Mouse (Mus musculus) embryonic facial prominence, embryonic 11.5 days (tissue): ENCODE data around the gene Mrgprh. TPM values are rescaled to one million over a fixed set of nuclear protein-coding genes. Genes with fewer than 3 reads are reported as not detected.

Experiments
- ATAC-seq: fragments of 200-750 bp; cut with Nextera tagmentation; replicated peaks from 2 replicates; pipeline ENCODE4 v1.8.0; 2017; ENCODE audit warnings: low read depth; ENCODE audit not compliant: insufficient number of reproducible peaks, low FRiP score, low TSS enrichment
- DNase-seq: peaks from one replicate; pipeline ENCODE4 v3.0.0-alpha.2; 2015; ENCODE audit warnings: low spot score
- H3K27ac ChIP-seq: fragments of 300-500 bp; sonication (generic); replicated peaks from 2 replicates; pipeline ENCODE4 v1.5.1; 2014; ENCODE audit warnings: mild to moderate bottlenecking, low read depth, low read length, control low read depth
- H3K27me3 ChIP-seq: fragments of 300-500 bp; sonication (generic); 2 replicates; pipeline ENCODE4 v1.6.1; 2014; ENCODE audit warnings: mild to moderate bottlenecking, low read length, moderate library complexity, mixed read lengths; ENCODE audit not compliant: control insufficient read depth, insufficient read depth
- H3K36me3 ChIP-seq: fragments of 300-500 bp; sonication (generic); replicated peaks from 2 replicates; pipeline ENCODE4 v1.6.1; 2014; ENCODE audit warnings: low read depth, mild to moderate bottlenecking, low read length, moderate library complexity, mixed read lengths; ENCODE audit not compliant: control insufficient read depth, insufficient read depth
- H3K4me1 ChIP-seq: fragments of 300-500 bp; sonication (generic); 2 replicates; pipeline ENCODE4 v1.6.1; 2014; ENCODE audit warnings: low read length, mixed read lengths; ENCODE audit not compliant: control insufficient read depth, insufficient read depth
- H3K4me2 ChIP-seq: fragments of 300-500 bp; sonication (generic); 2 replicates; pipeline ENCODE4 v1.6.1; 2014; ENCODE audit warnings: low read depth, mild to moderate bottlenecking, control low read depth, low read length, moderate library complexity
- H3K4me3 ChIP-seq: fragments of 300-500 bp; sonication (generic); 2 replicates; pipeline ENCODE4 v1.5.1; 2014; ENCODE audit warnings: low read depth, low read length, control low read depth
- H3K9ac ChIP-seq: fragments of 300-500 bp; sonication (generic); replicated peaks from 2 replicates; pipeline ENCODE4 v1.6.1; 2014; ENCODE audit warnings: mild to moderate bottlenecking, control low read depth, low read length
- H3K9me3 ChIP-seq: fragments of 300-500 bp; sonication (generic); replicated peaks from 2 replicates; pipeline ENCODE4 v1.6.1; 2016; ENCODE audit warnings: mild to moderate bottlenecking, low read length, inconsistent platforms, mixed read lengths; ENCODE audit not compliant: control insufficient read depth
- WGBS: fragments of 180-500 bp; shearing (Covaris S2); extraction: QIAGEN DNeasy Blood & Tissue Kit; methylation state at CpG from one replicate; pipeline ENCODE4 v1.1.7; 2014; 5-methylcytosine and 5-hydroxymethylcytosine counted together
- polyA plus RNA-seq: library from polyadenylated mRNA; unstranded; fragments of >200 nt; fragmentation: Nextera tagmentation; extraction: Ambion mirVana; gene quantifications from 2 replicates; pipeline ENCODE4 v1.2.1, GENCODE M21; 2014

The Mrgprh gene
- not detected in 2 replicates for polyA plus RNA-seq

DNA sequence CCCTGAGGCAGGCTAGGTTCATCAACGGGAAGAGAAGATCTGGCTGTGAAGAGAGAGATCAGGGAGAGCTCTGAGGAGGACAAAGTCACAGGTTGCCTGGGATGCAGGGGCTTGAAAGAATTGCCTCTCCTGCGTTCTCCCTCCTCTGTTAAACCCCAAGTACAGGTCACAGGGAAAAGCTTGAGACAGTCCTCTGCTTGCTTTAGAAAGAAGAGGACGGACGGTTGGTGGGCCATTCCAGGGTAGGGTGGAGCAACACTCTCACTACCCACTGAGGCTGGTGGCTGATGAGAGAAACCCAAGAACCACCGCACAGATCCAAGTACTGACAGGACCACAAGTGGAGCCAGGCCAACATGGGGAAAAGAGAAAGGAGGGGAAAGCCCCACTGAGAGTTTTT is at the start of gene Mrgprh:
TSS of gene Mrgprh (plus strand) at position 301 of the 400 bp plus-strand sequence.
- no peak within 1 kb of the TSS for H3K4me2 ChIP-seq
- no peak within 1 kb of the TSS for H3K4me3 ChIP-seq
- H3K36me3 ChIP-seq, result no peaks in the 10 kb centered on the region
- no peaks in the 10 kb centered on the region for H3K4me1 ChIP-seq
- DNase-seq (no peak), ATAC-seq (no peak)
- H3K27me3 ChIP-seq, result no peaks in the 10 kb centered on the region
- no peaks in the 10 kb centered on the region for H3K9me3 ChIP-seq
- 72% methylated on average over 5 of the region's 5 CpGs for WGBS
- no peak within 1 kb of the TSS for H3K27ac ChIP-seq
- no peak within 1 kb of the TSS for H3K9ac ChIP-seq

DNA sequence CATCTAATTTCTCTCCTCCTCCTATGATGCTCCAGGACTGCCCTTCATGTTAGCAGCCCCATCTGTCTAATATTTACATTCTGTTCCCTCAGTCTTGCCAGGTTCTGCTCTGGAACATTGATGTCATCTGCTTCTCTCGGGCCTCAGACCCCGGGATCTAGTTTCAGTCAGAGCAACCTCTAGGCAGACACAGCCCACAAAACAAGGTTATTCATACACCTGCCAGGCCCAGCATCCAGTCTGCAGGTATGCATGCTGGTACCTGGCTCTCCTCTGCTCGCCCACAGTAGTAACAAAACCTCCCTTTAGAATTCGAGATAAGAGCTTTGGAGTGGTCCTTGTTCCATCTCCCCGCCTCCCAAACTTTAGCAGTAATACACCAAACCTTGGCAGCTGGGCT is 45.5 kb upstream of the Mrgprh start:
- WGBS, result 77% methylated on average over 5 of the region's 5 CpGs
- Histone ChIP-seq H3K4me2 (no peak overlapping the region), H3K27ac (no peak overlapping the region), H3K27me3 (no peaks in the 10 kb centered on the region), H3K9ac (no peak overlapping the region), H3K9me3 (no peaks in the 10 kb centered on the region), H3K4me1 (no peaks in the 10 kb centered on the region), H3K4me3 (no peak overlapping the region), H3K36me3 (no peaks in the 10 kb centered on the region)
- ATAC-seq, result no peak
- no peak for DNase-seq

DNA sequence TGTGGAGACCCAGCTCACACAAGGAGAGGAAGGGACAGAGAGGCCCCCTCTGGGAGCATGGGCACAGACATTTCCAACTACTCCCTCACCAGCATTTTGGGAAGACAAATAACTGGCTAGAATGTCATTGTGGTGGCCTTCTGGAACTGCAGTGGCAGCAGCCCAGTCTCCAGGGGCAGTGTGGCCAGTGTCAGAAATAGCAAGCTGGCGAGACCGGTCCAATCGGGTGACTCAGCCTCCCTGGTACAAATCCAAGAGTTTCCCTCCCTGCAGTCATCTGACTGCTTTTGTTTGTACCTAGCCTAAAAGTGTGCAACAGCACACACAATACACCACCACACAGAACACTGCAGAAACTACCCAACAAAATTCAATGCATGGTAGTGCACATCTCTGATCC is 43.6 kb upstream of the Mrgprh start:
- H3K4me3 ChIP-seq, result no peak overlapping the region
- H3K4me2 ChIP-seq, result no peak overlapping the region
- no peaks in the 10 kb centered on the region for H3K4me1 ChIP-seq
- no peaks in the 10 kb centered on the region for H3K36me3 ChIP-seq
- no peak overlapping the region for H3K27ac ChIP-seq
- no peak for DNase-seq
- H3K9me3 ChIP-seq, result no peaks in the 10 kb centered on the region
- ATAC-seq, result no peak
- H3K9ac ChIP-seq, result no peak overlapping the region
- no peaks in the 10 kb centered on the region for H3K27me3 ChIP-seq
- 94% methylated on average over 3 of the region's 3 CpGs for WGBS

DNA sequence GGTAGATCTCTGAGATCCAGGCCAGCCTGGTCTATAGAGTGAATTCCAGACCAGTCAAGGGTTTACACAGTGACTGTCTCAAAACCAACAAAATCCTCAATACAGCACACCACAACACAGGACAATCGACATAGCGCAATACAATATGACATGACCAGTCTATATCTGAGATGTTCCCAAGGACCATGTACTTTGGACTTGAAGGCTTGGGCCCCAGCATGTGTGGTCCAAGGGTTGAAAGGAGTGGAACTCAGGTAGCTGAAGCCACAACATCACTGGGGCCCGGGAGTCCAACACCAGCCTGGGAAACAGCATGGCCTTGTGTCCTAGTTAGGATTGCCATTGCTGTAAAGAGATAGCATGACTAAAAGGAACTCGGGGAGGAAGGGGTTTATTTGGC is 43.2 kb upstream of the Mrgprh start:
- no peak for ATAC-seq
- Histone ChIP-seq H3K9me3 (no peaks in the 10 kb centered on the region), H3K4me1 (no peaks in the 10 kb centered on the region), H3K4me2 (no peak overlapping the region), H3K36me3 (no peaks in the 10 kb centered on the region), H3K27ac (no peak overlapping the region), H3K4me3 (no peak overlapping the region), H3K27me3 (no peaks in the 10 kb centered on the region), H3K9ac (no peak overlapping the region)
- 90% methylated on average over 4 of the region's 4 CpGs for WGBS
- no peak for DNase-seq

DNA sequence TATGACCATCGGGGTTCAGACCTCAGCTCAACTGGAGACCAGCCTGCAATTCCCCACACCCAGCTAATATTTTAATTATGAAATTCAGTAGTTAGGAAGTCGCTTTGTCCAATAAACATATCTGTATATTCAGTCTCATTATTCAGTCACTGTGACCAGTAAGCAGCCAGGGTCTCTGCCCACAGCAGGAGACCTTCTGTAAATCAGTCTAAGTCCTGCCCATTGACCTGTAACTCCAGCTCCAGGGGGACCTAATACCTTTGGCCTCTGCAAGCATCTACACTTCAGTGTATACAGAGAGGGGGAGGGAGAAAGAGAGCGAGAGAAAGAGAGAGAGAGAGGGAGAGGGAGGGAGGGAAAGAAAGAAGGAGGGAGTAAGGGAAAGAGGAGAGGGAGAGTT is 41.5 kb upstream of the Mrgprh start:
- DNase-seq (no peak), ATAC-seq (no peak)
- Histone ChIP-seq H3K9ac (no peak overlapping the region), H3K27me3 (no peaks in the 10 kb centered on the region), H3K9me3 (no peaks in the 10 kb centered on the region), H3K27ac (no peak overlapping the region), H3K36me3 (no peaks in the 10 kb centered on the region), H3K4me1 (no peaks in the 10 kb centered on the region), H3K4me3 (no peak overlapping the region), H3K4me2 (no peak overlapping the region)
- WGBS, result 77% methylated on average over 3 of the region's 3 CpGs

DNA sequence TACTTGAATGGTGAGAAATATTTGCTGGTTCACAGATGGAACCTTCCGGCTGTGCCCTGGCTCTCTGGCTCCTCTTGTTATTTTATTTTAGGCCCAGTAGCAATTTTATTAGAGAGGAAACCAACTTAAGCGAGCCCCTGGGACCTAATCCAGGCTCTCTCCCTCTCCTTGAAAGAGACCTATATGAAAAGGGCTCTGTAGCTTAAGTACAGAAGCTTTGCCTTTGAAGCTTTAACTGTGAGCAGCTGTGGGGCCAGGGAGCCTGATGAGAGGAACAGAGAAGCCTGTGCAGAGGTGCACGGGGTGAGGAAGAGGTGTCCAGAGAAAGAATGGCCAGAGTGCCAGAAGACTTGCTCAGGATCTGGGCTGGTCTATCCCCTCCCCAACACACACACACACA is 41.0 kb upstream of the Mrgprh start:
- Histone ChIP-seq H3K9me3 (no peaks in the 10 kb centered on the region), H3K4me3 (no peak overlapping the region), H3K4me2 (no peak overlapping the region), H3K36me3 (no peaks in the 10 kb centered on the region), H3K27me3 (no peaks in the 10 kb centered on the region), H3K27ac (no peak overlapping the region), H3K4me1 (no peaks in the 10 kb centered on the region), H3K9ac (no peak overlapping the region)
- peak; percentile 68 for DNase-seq
- no peak for ATAC-seq
- 56% methylated on average over 3 of the region's 3 CpGs for WGBS

DNA sequence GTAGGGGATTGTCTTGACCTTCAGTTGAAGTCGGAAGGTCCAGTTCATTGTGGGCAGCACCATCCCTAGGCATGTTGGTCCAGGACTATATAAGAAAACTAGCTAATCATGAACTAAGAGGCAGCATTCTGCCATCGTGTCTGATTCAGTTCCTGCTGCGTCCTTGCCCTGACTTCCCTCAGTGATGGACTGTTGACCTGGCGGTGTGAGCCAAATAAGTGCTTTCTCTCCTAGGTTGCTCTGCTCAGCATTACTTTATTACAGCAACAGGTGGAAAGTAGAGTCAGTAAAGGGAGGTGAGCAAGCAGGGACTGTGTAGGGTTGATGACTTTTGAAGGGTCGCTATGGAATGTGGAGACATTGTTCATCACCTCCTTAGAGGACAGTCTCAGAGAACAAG is 40.1 kb upstream of the Mrgprh start:
- no peak overlapping the region for H3K9ac ChIP-seq
- H3K36me3 ChIP-seq, result no peaks in the 10 kb centered on the region
- H3K27ac ChIP-seq, result no peak overlapping the region
- H3K4me1 ChIP-seq, result no peaks in the 10 kb centered on the region
- 93% methylated on average over 5 of the region's 5 CpGs for WGBS
- no peaks in the 10 kb centered on the region for H3K9me3 ChIP-seq
- no peak overlapping the region for H3K4me3 ChIP-seq
- H3K27me3 ChIP-seq, result no peaks in the 10 kb centered on the region
- DNase-seq (no peak), ATAC-seq (no peak)
- H3K4me2 ChIP-seq, result no peak overlapping the region

DNA sequence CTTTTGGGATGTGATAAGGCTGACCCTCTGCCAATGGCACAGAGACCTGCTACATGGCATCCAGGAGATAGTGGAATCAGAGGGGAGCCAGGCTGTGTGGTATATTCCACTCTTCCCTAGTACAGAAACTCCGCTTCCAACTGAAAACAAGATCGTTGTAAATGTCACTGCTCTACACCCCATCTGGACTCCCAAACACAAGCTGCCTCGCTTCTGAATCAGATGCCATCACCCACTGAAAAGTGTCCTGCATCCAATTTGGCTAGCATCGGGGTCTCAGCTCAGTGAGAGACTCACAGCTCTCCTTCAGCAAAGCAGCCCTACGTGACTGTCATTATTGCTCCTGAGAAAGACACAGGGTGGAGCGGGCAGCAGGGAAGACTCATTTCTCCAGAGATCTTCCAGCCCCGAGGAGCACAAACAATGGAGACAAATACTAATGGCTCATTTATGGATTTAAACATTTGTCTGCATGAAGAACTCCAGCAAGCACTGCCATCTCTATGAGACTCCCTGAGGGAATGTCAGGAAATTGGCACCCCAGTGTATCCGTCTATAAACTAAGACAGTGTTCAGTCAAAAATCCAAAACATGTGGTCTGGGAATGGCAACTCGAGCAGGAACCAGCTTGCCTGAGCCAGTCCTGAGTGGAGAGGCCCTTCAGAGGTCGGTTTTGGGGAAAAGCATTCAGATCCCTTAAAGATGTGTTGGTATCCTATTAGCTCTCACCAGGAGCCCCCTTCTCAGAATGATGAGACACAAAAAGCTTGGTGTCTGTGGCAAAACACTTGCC is 36.2 kb upstream of the Mrgprh start:
- DNase-seq (no peak), ATAC-seq (no peak)
- H3K27me3 ChIP-seq, result no peaks in the 10 kb centered on the region
- no peaks in the 10 kb centered on the region for H3K4me1 ChIP-seq
- H3K9ac ChIP-seq, result no peak overlapping the region
- H3K9me3 ChIP-seq, result no peaks in the 10 kb centered on the region
- no peak overlapping the region for H3K27ac ChIP-seq
- H3K4me3 ChIP-seq, result no peak overlapping the region
- H3K36me3 ChIP-seq, result no peaks in the 10 kb centered on the region
- WGBS, result 63% methylated on average over 10 of the region's 10 CpGs
- H3K4me2 ChIP-seq, result no peak overlapping the region
